Mouse (Mus musculus) liver, postnatal 0 days (tissue): ENCODE measurements around the gene Cdk10.

Experiments used
- CTCF ChIP-seq: sonication (generic); IDR thresholded peaks from 2 replicates; pipeline ENCODE4 v1.5.1; 2016; ENCODE audit warnings: antibody characterized with exemption, low read depth
- EP300 ChIP-seq: IDR thresholded peaks from 2 replicates; pipeline ENCODE4 v1.6.1; 2016; ENCODE audit warnings: antibody characterized with exemption, low read depth, mild to moderate bottlenecking

GRCm38 (mm10) chr8:123232553-123232952, 7.9 kb downstream of the Cdk10 start:
- no peak for TF ChIP-seq CTCF
- no peak for TF ChIP-seq EP300
